Mouse (Mus musculus) MEL (cell line): Measurements from ENCODE around the gene Rasl10a. TPM values are rescaled to one million over a fixed set of nuclear protein-coding genes. Genes with fewer than 3 reads are reported as not detected.

Experiments
- DNase-seq: peaks from one replicate; pipeline ENCODE4 v3.0.0; 2011; ENCODE audit warnings: low read depth, low spot score
- H3K27ac ChIP-seq: 2 replicates; pipeline ENCODE4 v1.5.1; 2012; ENCODE audit warnings: low read depth, mild to moderate bottlenecking, control low read depth, low read length, moderate library complexity; ENCODE audit not compliant: control insufficient read depth
- H3K27me3 ChIP-seq, 2 experiments: fragments of 150-350 bp in 1 of 2; sonication (generic) in 1 of 2; 2 replicates each; pipeline ENCODE4 v1.6.1; 2012; ENCODE audit warnings: low read length in 2 of 2, mild to moderate bottlenecking in 2 of 2, improper control_type of control experiment in 1 of 2, moderate library complexity in 1 of 2; ENCODE audit not compliant: insufficient read depth in 2 of 2, control insufficient read depth in 1 of 2
- H3K36me3 ChIP-seq, 2 experiments: 2 replicates each; pipeline ENCODE4 v1.6.1; 2012 to 2014; ENCODE audit warnings: low read length in 2 of 2, improper control_type of control experiment in 1 of 2, inconsistent platforms in 1 of 2, mild to moderate bottlenecking in 1 of 2; ENCODE audit not compliant: insufficient read depth in 2 of 2, control insufficient read depth in 1 of 2
- H3K4me1 ChIP-seq, 2 experiments: fragments of 150-350 bp in 1 of 2; sonication (generic) in 1 of 2; 2 replicates each; pipeline ENCODE4 v1.6.1; 2012; ENCODE audit warnings: low read length in 2 of 2, improper control_type of control experiment in 1 of 2, mild to moderate bottlenecking in 1 of 2; ENCODE audit not compliant: insufficient read depth in 2 of 2, control insufficient read depth in 1 of 2
- H3K4me3 ChIP-seq, 2 experiments: fragments of 150-350 bp in 1 of 2; sonication (generic) in 1 of 2; 2 replicates each; pipeline ENCODE4 v1.5.1; 2012; ENCODE audit warnings: low read depth in 2 of 2, low read length in 2 of 2, mild to moderate bottlenecking in 2 of 2, moderate library complexity in 2 of 2, control low read depth in 1 of 2, improper control_type of control experiment in 1 of 2; ENCODE audit not compliant: control insufficient read depth in 1 of 2, insufficient read depth in 1 of 2
- H3K79me2 ChIP-seq: 2 replicates; pipeline ENCODE4 v1.6.1; 2012; ENCODE audit warnings: mild to moderate bottlenecking, low read length, moderate library complexity; ENCODE audit not compliant: control insufficient read depth, poor library complexity, insufficient read depth
- H3K9ac ChIP-seq: 2 replicates; pipeline ENCODE4 v1.6.1; 2012; ENCODE audit warnings: low read depth, mild to moderate bottlenecking, control low read depth, low read length, moderate library complexity; ENCODE audit not compliant: control insufficient read depth, poor library complexity, severe bottlenecking
- H3K9me3 ChIP-seq: fragments of 150-350 bp; sonication (generic); replicated peaks from 2 replicates; pipeline ENCODE4 v1.6.1; 2012; ENCODE audit warnings: mild to moderate bottlenecking, low read length, improper control_type of control experiment, moderate library complexity; ENCODE audit not compliant: insufficient read depth
- E2F4 ChIP-seq: IDR thresholded peaks from 2 replicates; pipeline ENCODE4 v1.6.1; 2011; ENCODE audit warnings: low read depth, low read length, improper control_type of control experiment, borderline replicate concordance
- EP300 ChIP-seq, 2 experiments: IDR thresholded peaks; 2 replicates each; pipeline ENCODE4 v1.6.1; 2011; ENCODE audit warnings: improper control_type of control experiment in 2 of 2, low read length in 2 of 2, low read depth in 1 of 2, mild to moderate bottlenecking in 1 of 2
- ETS1 ChIP-seq: IDR thresholded peaks from 2 replicates; pipeline ENCODE4 v1.6.1; 2012; ENCODE audit warnings: low read depth, mild to moderate bottlenecking, inconsistent platforms, low read length, improper control_type of control experiment, moderate library complexity
- HCFC1 ChIP-seq: IDR thresholded peaks from 2 replicates; pipeline ENCODE4 v1.6.1; 2012; ENCODE audit warnings: low read depth, mild to moderate bottlenecking, inconsistent platforms, low read length, improper control_type of control experiment, moderate library complexity
- JUND ChIP-seq: IDR thresholded peaks from 2 replicates; pipeline ENCODE4 v1.6.1; 2011; ENCODE audit warnings: low read depth, mild to moderate bottlenecking, improper control_type of control experiment, low read length
- MAZ ChIP-seq: IDR thresholded peaks from 2 replicates; pipeline ENCODE4 v1.6.1; 2012; ENCODE audit warnings: low read depth, mild to moderate bottlenecking, inconsistent platforms, low read length, improper control_type of control experiment
- MEF2A ChIP-seq: IDR thresholded peaks from 2 replicates; pipeline ENCODE4 v1.6.1; 2014; ENCODE audit warnings: low read depth, mild to moderate bottlenecking, inconsistent platforms, low read length, improper control_type of control experiment; ENCODE audit not compliant: poor library complexity, insufficient replicate concordance, severe bottlenecking; ENCODE audit errors: extremely low read depth
- POLR2AphosphoS5 ChIP-seq: IDR thresholded peaks from 2 replicates; pipeline ENCODE4 v1.6.1; 2012; ENCODE audit warnings: low read depth, borderline replicate concordance, mild to moderate bottlenecking, inconsistent platforms, low read length, moderate library complexity, mixed read lengths
- SIN3A ChIP-seq: IDR thresholded peaks from 2 replicates; pipeline ENCODE4 v1.6.1; 2012; ENCODE audit warnings: low read length, improper control_type of control experiment, inconsistent platforms
- TCF12 ChIP-seq: IDR thresholded peaks from 2 replicates; pipeline ENCODE4 v1.6.1; 2014; ENCODE audit warnings: low read depth, mild to moderate bottlenecking, inconsistent platforms, low read length, improper control_type of control experiment, moderate library complexity
- USF2 ChIP-seq, 2 experiments: IDR thresholded peaks; 2 replicates each; pipeline ENCODE4 v1.6.1; 2011 to 2012; ENCODE audit warnings: improper control_type of control experiment in 2 of 2, low read length in 2 of 2, borderline replicate concordance in 1 of 2, inconsistent platforms in 1 of 2, low read depth in 1 of 2, mild to moderate bottlenecking in 1 of 2; ENCODE audit not compliant: insufficient read depth in 1 of 2
- ZC3H11A ChIP-seq: IDR thresholded peaks from 2 replicates; pipeline ENCODE4 v1.6.1; 2012; ENCODE audit warnings: low read depth, mild to moderate bottlenecking, inconsistent platforms, low read length, improper control_type of control experiment
- ZMIZ1 ChIP-seq: IDR thresholded peaks from 2 replicates; pipeline ENCODE4 v1.6.1; 2012; ENCODE audit warnings: low read depth, mild to moderate bottlenecking, inconsistent platforms, low read length, improper control_type of control experiment, moderate library complexity
- polyA plus RNA-seq, 2 experiments: library from polyadenylated mRNA; stranded (reverse) in 1 of 2; unstranded in 1 of 2; fragments of >175 nt in 1 of 2; fragments of >200 nt in 1 of 2; gene quantifications; 2 replicates each; pipeline versions ENCODE4 v1.2.1 to v1.2.4; 2012; ENCODE audit warnings: low replicate concordance in 2 of 2, low read depth in 1 of 2; ENCODE audit not compliant: insufficient read length in 2 of 2, insufficient read depth in 1 of 2, missing spikeins in 1 of 2
- total RNA-seq: library from RNA; depleted of rRNA; stranded (reverse); fragments of 300-350 nt; gene quantifications from 2 replicates; pipeline ENCODE4 v1.2.3, GENCODE M21; 2012

Gene Rasl10a
- total and polyA plus RNA-seq, 3 experiments = 0.23 to 1.3 TPM; not detected in 1

DNA sequence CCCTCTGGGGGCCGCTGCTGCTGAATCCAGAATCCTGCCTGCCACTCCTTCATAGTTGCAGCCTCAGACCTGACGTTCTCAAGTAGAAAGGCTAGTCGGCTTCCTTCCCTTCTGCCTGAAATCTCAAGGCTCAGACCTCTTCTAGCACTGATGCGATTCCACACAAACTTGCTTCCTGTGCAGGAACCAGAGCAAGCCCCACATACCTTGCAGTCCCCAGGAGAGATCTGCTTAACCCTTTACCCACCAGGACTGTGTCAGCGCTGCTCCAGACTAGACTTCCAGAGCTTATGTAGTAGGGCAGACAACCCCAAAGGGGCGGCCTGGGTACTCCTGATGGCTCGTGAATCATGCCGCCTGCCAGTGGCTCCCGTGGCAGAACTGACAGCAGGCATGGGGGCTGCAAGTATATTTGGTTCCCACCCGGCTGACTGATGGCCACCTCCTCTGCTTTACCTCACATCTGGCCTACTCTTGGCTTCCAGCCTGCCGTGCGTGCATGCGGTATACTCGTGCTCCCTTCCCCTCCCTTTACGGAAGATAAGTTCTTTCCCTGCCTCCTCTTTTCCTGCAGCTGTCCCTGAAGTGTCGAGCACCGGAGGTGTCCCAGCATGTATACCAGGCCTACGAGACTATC, 16.7 kb upstream of the Rasl10a start:
- Histone ChIP-seq H3K79me2 (no peaks in the 10 kb centered on the region), H3K4me1 (peaks cover 0 to 5% of the 10 kb centered on the region in 2 experiments; a peak in 1 of 4 replicates), H3K36me3 (no peaks in the 10 kb centered on the region; a peak in 1 of 4 replicates), H3K9me3 (no peaks in the 10 kb centered on the region), H3K27me3 (no peaks in the 10 kb centered on the region)
- DNase-seq = no peak
- no peak for TF ChIP-seq ETS1
- TF ChIP-seq MEF2A = no peak
- TF ChIP-seq JUND = no peak
- TF ChIP-seq HCFC1 = no peak
- no peak for TF ChIP-seq E2F4
- no peak for TF ChIP-seq MAZ
- TF ChIP-seq ZC3H11A = no peak
- no peak for TF ChIP-seq POLR2AphosphoS5
- TF ChIP-seq ZMIZ1 = no peak
- no peak for TF ChIP-seq TCF12
- TF ChIP-seq USF2 (IDR thresholded peaks at IDR 0.05; ENCODE audit: borderline replicate concordance in 1 of 2, insufficient read depth in 1 of 2, low read depth in 1 of 2, low read length in 2 of 2) = no peak
- TF ChIP-seq EP300 (IDR thresholded peaks at IDR 0.05; ENCODE audit: low read depth in 1 of 2, low read length in 2 of 2) = no peak
- TF ChIP-seq, all 39 proteins: peak for 0
- no peak overlapping the region for H3K27ac ChIP-seq
- H3K4me3 ChIP-seq = no peak overlapping the region
- H3K9ac ChIP-seq = no peak overlapping the region

DNA sequence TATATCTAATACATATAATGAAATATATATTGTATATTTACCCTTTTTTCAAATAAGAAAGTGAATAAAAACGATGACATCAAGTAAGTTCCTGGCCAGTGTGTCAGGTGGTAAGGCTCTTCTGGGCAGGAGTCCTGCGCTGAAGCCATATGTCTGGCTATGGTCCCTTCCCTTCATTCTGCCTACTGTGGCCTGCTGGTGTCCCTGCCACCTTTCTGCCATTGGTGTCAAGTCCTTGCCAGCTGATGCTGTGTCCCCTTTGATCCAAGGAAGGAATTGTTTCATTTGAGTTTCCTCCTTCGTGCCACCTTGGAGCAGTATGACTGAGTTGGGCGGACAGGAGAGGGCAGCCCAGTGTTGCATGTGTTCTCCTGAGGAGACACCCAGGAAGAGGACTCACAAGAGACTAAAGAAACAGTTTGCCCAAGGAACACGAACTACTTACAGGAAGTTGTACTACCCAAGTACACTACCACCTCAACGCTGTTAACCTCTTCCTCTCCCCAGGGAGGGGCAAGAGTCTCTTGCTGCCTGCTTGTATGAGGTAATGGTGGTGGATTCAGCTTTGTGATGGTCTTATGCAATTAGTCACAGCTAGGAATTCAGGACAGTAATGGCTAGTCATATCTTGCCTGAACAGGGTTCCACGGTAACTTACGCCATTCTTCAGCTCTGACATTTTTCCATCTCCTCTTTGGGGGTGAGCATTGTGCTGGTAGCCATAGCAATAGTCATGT, 15.1 kb upstream of the Rasl10a start:
- Histone ChIP-seq H3K27ac (no peak overlapping the region), H3K4me3 (no peak overlapping the region), H3K9me3 (no peaks in the 10 kb centered on the region), H3K4me1 (peaks cover 0 to 5% of the 10 kb centered on the region in 2 experiments; a peak in 1 of 4 replicates), H3K9ac (no peak overlapping the region), H3K27me3 (no peaks in the 10 kb centered on the region), H3K36me3 (peaks cover 0 to under 1% of the 10 kb centered on the region in 2 experiments; a peak in 1 of 4 replicates), H3K79me2 (no peaks in the 10 kb centered on the region)
- DNase-seq = no peak
- TF ChIP-seq SIN3A (no peak), TCF12 (no peak)
